Mouse (Mus musculus): ENCODE results near the gene Asic2. TPM values are rescaled to one million over a fixed set of nuclear protein-coding genes. Genes with fewer than 3 reads are reported as not detected.

The Asic2 gene
- polyA plus RNA-seq, 1 experiment: 39.7 TPM

DNA sequence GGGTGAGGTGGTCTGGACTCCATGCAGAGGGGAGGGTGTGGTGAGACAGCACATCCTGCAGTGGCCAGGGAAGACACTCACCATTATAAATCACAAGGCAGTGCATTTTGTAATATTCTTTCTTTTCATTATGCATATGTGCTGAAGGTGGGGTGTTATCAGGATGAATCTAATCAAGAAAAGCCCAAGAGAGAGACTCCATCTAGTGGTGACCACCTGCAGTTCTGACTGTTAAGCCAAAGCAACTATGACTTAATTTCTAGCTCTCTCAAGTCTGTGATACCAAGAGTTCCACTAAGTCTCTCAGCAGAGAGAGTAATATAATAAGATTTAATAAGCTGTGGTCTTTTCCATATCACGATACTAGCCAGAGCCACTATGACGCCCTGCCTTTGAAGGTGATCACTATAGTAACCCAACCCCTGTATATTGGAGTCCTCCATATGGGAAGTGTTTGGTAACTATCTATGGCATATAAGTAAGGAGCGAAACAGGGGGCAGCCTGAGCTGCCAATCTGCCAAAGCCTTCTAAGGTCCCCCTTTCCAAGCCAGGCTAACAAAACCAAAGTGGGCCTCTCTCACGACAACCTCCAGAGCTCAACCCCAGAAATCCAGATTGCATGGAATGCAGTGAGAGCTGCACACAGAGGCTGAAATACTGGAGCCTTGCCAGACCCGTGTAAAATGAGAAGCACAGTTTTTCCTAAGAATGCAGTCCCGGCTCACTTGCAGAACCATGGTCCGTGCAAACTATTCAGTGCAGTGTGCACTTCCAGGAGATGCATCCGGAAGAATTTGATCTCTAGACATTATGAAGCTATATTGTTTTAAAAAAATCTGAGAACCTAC, 459.6 kb downstream of the Asic2 start:
- Histone ChIP-seq H3K4me3 (replicated peaks; ENCODE audit: insufficient read depth, low read depth, low read length) (no peak overlapping the region), H3K27me3 (ENCODE audit: control insufficient read depth, insufficient read depth, low read length) (no peaks in the 10 kb centered on the region), H3K27ac (ENCODE audit: insufficient read depth, low read length) (no peak overlapping the region), H3K4me1 (ENCODE audit: control insufficient read depth, insufficient read depth, low read length) (peaks cover 4% of the 10 kb centered on the region; the same call in 1 of the 2 replicates)
- no peak for DNase-seq
- TF ChIP-seq CTCF (IDR thresholded peaks at IDR 0.05; ENCODE audit: borderline replicate concordance, insufficient read depth, low read depth, low read length) (no peak), POLR2A (IDR thresholded peaks at IDR 0.05; ENCODE audit: borderline replicate concordance, insufficient read depth, low read length) (no peak)
- WGBS: 46% methylated on average over 8 of the region's 8 CpGs

DNA sequence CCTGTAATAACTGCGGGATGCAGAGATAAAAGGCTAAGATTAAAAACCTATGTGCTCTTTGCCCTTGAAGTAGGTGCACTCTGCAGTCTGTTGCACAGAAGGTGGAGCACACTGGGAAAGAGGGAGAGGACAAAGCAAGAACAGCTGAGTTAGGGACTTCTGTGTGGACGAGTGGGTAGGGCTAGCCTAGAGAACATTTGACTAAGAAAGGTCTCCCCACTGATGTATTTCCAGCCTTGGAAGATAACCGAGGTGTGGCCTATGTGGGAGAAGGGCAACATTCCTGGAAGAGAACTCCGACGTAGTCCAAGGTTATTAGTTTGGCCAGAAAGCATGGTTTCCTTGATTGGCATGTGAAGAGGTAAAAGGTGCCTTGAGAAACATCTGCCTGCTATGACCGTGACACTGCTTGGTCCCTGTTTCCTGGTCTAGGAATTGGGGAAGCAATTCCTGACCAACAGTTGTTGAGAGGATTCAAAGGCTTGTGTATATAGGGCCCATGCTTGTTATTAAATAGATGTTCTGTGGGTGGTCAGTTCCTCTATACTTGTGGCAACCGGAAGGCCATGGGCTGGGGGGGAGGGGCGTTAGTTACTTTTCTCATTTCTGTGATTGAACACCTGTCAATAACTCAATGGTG, 463.3 kb downstream of the Asic2 start:
- no peak for TF ChIP-seq CTCF (IDR thresholded peaks at IDR 0.05; ENCODE audit: borderline replicate concordance, insufficient read depth, low read depth, low read length)
- DNase-seq: no peak
- H3K27ac ChIP-seq (ENCODE audit: insufficient read depth, low read length): no peak overlapping the region
- no peaks in the 10 kb centered on the region for H3K27me3 ChIP-seq (ENCODE audit: control insufficient read depth, insufficient read depth, low read length)
- WGBS: 86% methylated on average over 8 of the region's 8 CpGs
- no peaks in the 10 kb centered on the region for H3K4me1 ChIP-seq (ENCODE audit: control insufficient read depth, insufficient read depth, low read length)
- no peak overlapping the region for H3K4me3 ChIP-seq (replicated peaks; ENCODE audit: insufficient read depth, low read depth, low read length)

DNA sequence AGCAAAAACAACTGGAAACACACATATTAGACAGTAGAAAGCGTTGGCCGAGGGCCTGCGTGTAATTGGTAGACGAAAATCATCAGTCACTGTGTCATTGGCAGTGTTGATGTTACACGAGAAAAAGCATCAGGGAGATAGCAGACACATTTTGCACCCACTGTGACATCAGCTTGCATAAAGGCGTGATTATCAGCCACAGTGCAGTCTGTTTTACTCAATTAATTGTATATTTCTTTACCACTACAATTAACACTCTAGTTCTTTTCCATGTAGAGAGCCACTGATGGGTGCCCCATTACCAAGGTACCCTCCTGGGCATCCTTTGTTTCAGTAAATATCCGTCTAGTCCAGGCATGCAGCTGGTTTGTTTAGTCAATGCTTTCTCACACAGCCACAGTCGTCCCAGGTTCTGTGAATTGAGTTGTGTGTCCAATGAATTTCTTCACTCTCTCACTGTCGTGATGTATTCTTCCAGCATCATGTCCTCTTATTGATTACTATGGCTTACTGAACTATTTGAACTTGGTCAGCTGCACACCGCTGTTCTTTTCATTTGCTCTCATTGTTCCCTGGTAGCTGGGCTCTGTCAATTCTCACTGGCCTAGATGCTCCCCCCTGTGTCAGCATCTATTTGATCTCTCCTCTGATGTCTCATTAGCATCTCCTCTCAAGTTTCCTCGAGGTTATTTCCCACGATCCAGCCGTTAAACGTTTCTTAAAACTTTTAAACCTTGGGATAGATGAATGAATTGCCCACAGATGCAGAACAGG, 466.6 kb downstream of the Asic2 start:
- TF ChIP-seq CTCF (IDR thresholded peaks at IDR 0.05; ENCODE audit: borderline replicate concordance, insufficient read depth, low read depth, low read length): no peak
- TF ChIP-seq POLR2A (IDR thresholded peaks at IDR 0.05; ENCODE audit: borderline replicate concordance, insufficient read depth, low read length): no peak
- H3K27me3 ChIP-seq (ENCODE audit: control insufficient read depth, insufficient read depth, low read length): no peaks in the 10 kb centered on the region
- no peak for DNase-seq
- H3K4me3 ChIP-seq (replicated peaks; ENCODE audit: insufficient read depth, low read depth, low read length): no peak overlapping the region
- no peaks in the 10 kb centered on the region for H3K4me1 ChIP-seq (ENCODE audit: control insufficient read depth, insufficient read depth, low read length)
- no peak overlapping the region for H3K27ac ChIP-seq (ENCODE audit: insufficient read depth, low read length)
- 33% methylated on average over 14 of the region's 14 CpGs for WGBS

DNA sequence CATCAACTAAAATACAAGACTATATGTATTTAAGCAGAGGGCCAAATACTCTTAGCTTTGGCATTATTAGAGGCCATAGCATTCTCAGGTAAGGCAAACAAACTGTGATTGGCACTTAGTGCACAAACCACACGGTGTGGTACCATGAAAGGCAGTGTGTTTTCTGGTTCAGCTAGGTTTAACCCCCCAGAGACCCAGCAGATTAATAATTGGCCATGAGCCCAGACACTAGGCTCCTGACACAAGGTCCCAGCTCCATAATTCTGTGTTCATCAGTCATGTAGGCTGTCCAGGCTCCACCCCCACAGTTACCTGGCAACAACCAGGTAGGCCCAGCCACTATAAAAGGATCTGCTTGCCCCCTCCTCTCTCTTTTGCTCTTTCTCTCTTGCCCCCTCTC, 469.3 kb downstream of the Asic2 start:
- no peak overlapping the region for H3K27ac ChIP-seq (ENCODE audit: insufficient read depth, low read length)
- TF ChIP-seq CTCF (IDR thresholded peaks at IDR 0.05; ENCODE audit: borderline replicate concordance, insufficient read depth, low read depth, low read length) (no peak), POLR2A (IDR thresholded peaks at IDR 0.05; ENCODE audit: borderline replicate concordance, insufficient read depth, low read length) (no peak)
- H3K4me1 ChIP-seq (ENCODE audit: control insufficient read depth, insufficient read depth, low read length): no peaks in the 10 kb centered on the region
- no peak overlapping the region for H3K4me3 ChIP-seq (replicated peaks; ENCODE audit: insufficient read depth, low read depth, low read length)
- WGBS: 57% methylated on average over 1 of the region's 1 CpGs
- no peak for DNase-seq
- H3K27me3 ChIP-seq (ENCODE audit: control insufficient read depth, insufficient read depth, low read length): no peaks in the 10 kb centered on the region

DNA sequence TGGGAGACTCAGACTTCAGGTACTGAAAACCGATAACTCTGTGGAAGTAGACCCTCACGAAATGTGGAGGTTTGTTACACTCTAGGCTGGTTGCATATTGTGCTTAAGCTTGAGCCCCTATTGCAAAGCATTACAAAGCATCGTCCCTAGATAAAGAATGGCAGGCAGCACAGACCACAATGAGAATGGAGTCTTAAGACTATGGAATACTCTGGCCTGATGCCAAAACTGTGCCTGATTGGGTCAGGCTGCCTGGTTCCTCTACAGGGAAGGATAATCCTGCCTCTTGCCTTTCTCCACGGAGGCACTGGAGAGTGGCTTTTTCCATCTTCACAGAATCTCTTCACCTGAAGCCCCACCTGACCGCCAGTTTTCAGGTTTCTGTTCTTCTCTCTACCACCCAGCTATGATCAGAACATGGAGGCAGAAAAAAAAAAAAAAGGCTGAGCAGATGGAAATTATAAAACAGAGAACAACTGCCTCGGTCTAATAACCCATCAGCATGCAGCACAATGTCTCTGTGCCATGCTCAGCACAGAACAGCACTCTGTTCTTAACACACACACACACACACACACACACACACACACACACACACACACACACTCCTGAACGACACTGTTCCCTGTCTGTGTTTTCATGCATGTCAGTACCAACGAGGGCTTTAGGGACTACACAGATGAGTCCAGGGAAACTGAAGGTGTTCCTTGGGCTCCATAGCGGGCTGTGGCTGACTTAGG, 470.4 kb downstream of the Asic2 start:
- 58% methylated on average over 9 of the region's 9 CpGs for WGBS
- Histone ChIP-seq H3K4me3 (replicated peaks; ENCODE audit: insufficient read depth, low read depth, low read length) (no peak overlapping the region), H3K27me3 (ENCODE audit: control insufficient read depth, insufficient read depth, low read length) (no peaks in the 10 kb centered on the region), H3K27ac (ENCODE audit: insufficient read depth, low read length) (no peak overlapping the region), H3K4me1 (ENCODE audit: control insufficient read depth, insufficient read depth, low read length) (no peaks in the 10 kb centered on the region)
- no peak for DNase-seq
- TF ChIP-seq CTCF (IDR thresholded peaks at IDR 0.05; ENCODE audit: borderline replicate concordance, insufficient read depth, low read depth, low read length) (no peak), POLR2A (IDR thresholded peaks at IDR 0.05; ENCODE audit: borderline replicate concordance, insufficient read depth, low read length) (no peak)

DNA sequence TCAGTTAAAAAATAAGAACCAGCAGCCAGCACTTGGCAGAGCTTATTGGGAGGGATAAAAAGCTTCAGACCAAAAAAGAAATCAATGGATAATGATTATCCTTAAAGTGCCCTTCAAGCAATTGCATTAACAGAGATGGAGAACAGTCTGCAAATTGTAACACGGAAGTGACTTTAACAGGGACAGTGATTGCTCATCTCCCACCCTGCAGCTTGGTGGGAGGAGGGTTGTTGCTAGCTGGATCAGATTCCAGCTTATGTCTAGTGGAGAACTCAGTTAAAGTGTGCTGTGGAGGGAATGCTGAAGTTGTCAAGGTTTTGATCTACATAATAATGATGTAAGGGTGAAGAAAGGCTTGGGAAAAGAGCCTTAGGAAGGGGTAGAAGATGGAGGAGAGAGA, 471.8 kb downstream of the Asic2 start:
- Histone ChIP-seq H3K27ac (ENCODE audit: insufficient read depth, low read length) (no peak overlapping the region), H3K27me3 (ENCODE audit: control insufficient read depth, insufficient read depth, low read length) (no peaks in the 10 kb centered on the region), H3K4me3 (replicated peaks; ENCODE audit: insufficient read depth, low read depth, low read length) (no peak overlapping the region), H3K4me1 (ENCODE audit: control insufficient read depth, insufficient read depth, low read length) (no peaks in the 10 kb centered on the region)
- TF ChIP-seq POLR2A (IDR thresholded peaks at IDR 0.05; ENCODE audit: borderline replicate concordance, insufficient read depth, low read length): no peak
- TF ChIP-seq CTCF (IDR thresholded peaks at IDR 0.05; ENCODE audit: borderline replicate concordance, insufficient read depth, low read depth, low read length): no peak
- DNase-seq: no peak
- 56% methylated on average over 1 of the region's 1 CpGs for WGBS

DNA sequence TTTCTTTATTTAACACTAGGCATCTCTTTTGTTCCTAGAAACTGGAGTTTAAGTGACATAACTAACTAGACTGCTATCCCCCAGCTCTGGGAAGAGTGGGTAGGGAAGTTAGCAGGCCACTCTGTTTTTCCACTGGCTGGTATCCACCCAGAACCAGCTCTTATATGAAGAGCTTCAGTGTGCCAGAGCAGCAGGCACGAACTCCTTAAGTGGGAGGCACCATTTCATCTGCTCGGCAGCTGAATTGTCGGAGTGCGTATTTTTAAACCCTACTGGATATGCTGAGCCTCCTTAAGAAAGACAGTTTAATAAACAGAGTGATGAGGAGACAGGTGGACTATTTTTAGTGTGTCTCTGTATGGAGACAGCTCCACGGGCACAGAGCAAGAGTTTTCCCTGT, 475.9 kb downstream of the Asic2 start:
- H3K4me3 ChIP-seq (replicated peaks; ENCODE audit: insufficient read depth, low read depth, low read length): no peak overlapping the region
- no peaks in the 10 kb centered on the region for H3K4me1 ChIP-seq (ENCODE audit: control insufficient read depth, insufficient read depth, low read length)
- H3K27ac ChIP-seq (ENCODE audit: insufficient read depth, low read length): no peak overlapping the region
- no peaks in the 10 kb centered on the region for H3K27me3 ChIP-seq (ENCODE audit: control insufficient read depth, insufficient read depth, low read length)
- 69% methylated on average over 5 of the region's 5 CpGs for whole genome bisulfite sequencing
- TF ChIP-seq CTCF (IDR thresholded peaks at IDR 0.05; ENCODE audit: borderline replicate concordance, insufficient read depth, low read depth, low read length) (no peak), POLR2A (IDR thresholded peaks at IDR 0.05; ENCODE audit: borderline replicate concordance, insufficient read depth, low read length) (no peak)
- DNase-seq: no peak
